Mouse (Mus musculus) urinary bladder, postnatal 14 days (tissue): Measurements from ENCODE around the gene Fam83f.
A peak's percentile ranks its signal among the peaks of the same experiment; 100 is the strongest.
"Not testable (repeated sequence)": the region's sequence is repeated elsewhere in the genome, so short reads cannot be mapped to it uniquely, and the experiment has no call there.

ENCODE experiments used
- DNase-seq: peaks from one replicate; pipeline ENCODE4 v3.0.0; 2021; ENCODE audit warnings: low spot score

Fam83f gene

DNA sequence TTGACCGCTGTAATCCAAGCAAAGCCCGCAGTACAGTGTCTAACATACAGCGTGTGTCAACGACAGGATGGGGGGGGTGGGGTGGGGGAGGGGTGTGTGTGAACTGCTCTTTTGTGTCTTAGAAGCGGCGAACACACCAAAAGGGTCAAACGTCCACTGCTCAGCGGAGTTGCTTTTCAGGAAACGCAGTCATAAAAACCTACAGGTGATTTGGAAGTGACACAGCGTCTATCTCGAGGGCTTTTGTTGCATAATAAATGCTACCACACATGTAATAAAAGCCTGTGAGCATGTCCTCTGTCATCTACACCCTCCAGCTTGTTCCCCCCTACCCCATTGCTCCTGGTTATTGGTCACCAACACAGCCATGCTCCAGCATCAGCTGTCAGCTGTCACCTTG is 34.9 kb downstream of the Fam83f start:
- DNase-seq = no peak

DNA sequence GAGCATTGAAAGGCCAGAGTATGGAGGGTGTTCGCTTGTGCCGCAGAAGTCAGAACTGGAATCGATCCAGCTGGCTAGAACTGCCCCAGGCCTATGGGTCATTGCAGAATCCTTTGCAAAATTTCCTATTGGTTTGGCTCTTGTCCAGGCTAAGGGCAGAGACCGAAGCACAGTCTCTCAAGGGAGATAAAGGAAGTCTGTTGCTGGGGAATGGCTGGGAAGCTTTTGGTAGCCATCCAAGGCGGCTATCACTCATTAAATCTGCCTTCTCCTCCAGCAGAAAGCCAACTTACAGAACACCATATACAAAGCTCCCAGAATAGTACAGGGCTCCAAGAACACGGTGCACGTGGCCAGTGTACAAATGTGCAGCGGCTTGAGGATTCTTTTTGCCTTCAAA is 35.4 kb downstream of the Fam83f start:
- DNase-seq = peak; percentile 65

DNA sequence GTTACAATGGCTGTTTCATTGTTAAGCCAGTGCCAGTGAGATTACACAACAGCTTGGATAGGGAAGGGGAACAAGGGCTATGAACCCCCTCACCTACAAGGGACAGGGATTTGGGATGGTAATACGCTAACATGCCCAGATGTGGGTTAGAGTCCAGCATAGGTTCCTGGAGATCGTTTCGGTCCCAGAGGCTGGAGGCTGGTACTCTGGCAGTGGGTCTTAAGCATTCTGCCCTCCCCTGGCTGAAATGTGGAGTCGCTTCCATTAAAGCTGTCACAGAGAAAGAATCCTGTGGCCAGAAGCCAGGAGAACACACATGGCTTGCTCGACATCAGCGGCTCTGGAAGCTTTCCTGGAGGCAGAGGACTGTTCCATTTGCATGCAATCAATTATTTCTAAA is 37.9 kb downstream of the Fam83f start:
- peak; percentile 43 for DNase-seq

DNA sequence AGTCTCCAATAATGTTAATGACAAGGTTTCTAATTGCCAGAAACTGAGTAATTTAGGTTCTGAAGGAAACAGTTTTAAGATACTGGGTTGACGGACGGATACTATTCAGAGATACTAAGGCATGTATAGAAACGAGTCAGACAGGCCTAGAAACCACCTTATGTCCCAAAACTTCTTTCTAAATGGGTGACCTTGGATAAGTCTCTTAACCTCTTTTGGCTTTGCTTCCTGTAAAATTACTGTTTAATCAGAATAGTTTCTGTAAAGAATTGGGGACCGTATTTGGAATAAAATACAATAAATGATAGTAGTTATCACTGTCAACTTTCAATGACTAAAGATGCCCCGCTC is 38.6 kb downstream of the Fam83f start:
- no peak for DNase-seq

DNA sequence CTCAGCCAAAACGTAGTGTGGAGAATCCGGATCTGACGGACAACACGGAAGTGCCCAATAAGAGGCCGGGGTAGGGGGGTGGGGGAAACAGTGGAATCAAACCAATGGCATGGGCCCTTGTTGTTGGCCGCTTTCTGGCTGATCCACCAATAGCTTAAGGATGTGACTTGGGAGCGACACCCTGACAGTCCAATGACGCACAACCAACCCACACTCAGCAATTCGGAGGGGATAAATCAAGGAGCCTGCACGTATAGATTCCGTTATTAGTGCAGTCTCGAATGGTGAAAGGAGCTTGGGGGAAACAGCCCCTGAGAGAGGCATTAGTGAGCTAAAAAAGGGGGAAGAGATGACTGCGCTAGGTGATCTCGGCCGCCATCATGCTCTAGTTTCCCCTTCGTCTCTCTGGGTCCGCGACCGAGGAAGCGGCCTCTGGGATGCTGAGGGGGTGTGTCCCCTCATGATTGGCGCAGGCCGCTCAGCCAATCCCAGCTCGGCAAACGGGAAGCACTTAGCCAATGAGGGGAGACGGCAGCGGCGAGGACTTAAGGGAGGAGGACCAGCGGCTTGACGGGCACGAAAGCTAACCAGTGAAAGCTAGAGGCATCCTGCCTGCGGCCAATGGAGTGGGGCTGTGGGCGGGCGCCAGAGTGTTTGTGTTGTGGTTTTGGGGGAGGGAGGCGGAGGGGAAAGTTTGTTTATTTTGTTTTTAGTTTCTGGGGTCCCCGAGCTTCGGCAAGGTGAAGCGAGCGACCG is 39.1 kb downstream of the Fam83f start, which contains the start of gene Tnrc6b:
Tnrc6b (plus strand) TSS at position 706 of the 756 bp plus-strand sequence.
- peak; percentile 99 for DNase-seq

DNA sequence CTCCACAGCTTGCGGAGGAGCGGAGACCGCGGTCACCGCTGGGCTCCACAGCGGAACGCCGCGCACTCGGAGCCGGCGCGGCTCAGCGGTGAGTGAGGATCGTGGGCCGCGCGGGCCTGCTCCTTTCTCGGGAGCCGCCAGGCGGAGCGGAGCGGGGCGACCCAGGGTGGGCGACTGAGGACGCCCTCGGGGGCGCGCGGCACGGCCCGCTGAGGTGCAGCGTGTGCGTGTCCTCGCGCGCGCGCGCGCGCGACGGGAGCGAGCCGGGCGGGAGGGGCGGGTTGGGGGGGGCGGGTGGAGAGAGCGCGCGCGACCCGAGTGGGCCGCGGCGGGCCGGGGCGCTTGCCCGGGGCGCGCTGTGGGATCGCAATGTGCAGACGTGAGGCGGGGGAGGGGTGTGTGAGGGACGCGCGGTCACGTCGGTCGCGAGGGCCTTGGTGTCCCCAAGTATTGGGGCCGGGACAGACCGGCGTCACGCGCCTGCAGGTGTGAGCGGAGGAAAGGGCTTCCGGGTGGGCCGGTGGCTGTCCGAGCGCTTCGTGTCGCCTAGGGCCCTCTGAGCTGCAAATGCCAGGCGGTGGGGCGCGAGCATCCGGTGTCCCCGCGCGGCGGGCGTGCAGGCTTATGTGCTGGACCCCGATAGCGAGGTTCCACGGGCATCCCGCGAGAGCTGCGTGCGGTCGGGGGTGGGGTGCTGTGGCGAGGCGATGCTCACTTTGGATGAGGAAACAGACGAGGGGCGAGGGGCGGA is 39.9 kb downstream of the Fam83f start:
- DNase-seq = peak; percentile 50

DNA sequence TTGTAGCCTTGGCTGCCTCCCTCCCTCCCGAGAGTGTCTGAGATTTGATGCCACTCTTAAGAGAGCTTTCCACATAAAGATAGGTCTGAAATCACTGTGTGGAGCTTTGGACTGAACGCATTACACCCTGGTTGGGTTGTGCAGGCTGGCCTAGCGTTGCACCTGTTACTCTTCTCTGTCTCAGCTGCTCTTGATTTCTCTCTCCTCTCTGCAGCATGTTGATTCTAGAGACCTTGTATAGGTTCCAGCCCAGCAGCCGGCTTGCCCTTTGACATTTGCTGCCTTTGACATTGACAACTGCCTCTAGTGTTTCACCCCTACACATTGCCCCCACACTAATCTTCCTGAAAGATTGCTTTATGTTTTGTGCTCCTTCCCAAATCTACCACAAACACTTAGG is 42.7 kb downstream of the Fam83f start:
- no peak for DNase-seq

DNA sequence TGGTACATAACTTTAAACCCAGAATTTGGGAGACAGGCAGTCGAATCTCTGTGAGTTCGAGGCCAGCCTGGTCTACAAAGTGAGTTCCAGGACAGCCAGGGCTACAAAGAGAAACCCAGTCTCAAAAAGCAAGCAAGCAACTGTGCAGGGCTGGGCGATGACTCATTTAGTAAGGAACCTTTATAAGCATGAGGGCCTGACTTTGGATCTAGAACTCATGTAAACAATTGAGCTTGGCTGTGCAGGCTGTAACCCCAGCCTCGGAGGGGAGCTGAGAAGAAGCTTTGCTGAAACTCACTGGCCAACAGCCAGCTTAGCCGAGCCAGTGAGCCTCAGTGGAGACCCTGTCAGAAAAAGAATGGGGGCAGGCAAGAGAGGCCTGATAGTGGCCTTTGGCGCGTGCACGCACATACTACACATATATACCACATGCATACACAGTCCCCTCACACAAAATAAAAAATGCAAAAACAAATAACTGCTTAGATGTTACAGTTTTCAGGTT is 45.0 kb downstream of the Fam83f start:
- no peak for DNase-seq

DNA sequence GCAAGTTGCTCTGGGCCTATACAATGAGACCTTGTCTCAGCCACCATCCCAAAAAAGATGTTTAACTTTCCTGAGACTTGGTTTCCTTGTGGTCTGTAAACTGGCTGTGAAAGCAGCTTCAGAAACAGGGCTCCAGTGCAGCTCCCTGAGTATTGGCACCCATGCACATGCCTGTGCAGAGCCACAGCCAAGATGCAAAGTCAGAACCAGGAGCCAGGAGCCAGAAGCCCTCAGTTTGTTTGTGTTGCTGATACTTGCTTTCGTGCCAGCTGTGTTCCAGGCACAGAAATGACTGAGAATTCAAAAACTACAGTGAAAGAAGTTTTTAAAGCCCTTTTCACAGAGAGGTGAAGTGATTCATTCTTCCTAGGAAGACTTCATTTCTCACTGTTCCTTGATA is 45.8 kb downstream of the Fam83f start:
- DNase-seq = no peak

DNA sequence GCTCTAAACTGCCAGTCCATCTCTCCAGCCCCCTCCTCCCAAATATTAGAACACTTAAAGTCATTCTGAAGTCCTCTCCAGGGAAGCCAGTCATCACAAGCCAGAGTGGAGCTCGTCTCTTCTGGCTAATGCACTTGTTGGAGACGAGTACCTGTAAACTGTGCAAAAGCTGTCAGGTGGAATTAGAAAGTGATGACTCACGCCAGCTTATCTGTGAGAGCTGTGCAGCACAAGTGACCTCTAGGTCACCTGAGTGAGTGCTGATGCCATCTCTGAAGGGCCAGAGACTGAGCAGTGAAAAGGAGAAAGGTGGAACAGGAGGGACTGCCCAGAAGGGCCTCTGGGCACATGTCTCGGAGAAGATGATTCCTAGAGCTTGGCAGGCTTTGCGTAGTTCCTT is 48.6 kb downstream of the Fam83f start:
- DNase-seq = no peak

DNA sequence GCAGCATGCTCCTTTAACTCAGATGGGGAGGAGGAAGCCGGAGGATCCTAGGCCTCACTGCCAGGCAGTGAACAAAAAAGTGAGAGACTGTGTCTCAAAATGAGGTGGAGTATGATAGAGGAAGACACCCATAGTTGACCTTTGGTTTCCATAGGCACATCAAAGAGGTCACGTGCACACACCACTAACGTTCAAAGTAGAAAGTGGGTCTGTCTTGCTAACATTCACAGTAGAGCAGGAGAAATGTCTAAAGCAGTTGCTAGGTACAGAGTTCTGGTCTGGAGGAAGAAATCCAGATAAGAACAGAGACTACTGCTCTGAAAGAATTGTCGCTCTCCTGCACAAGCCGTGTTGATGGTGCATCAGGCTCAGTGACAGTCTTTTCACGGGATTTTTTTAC is 50.2 kb downstream of the Fam83f start:
- no peak for DNase-seq

DNA sequence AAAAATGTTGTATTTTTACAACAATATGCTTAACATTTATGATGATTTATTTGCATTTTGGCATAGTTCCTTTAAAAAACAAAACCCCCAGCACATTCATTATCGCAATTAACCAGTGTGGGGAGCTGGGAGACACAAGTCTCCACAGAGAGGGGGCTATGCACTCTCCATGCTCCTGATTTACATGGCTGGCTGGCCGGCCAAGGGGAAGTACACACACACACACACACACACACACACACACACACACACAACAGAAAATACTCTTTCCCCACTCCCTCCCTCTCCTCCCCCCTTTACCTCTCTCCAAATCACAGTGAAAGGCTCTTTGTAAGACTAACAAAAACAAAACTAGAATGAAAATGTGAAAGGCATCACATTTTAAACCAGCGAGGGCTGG is 50.7 kb downstream of the Fam83f start:
- no peak for DNase-seq

DNA sequence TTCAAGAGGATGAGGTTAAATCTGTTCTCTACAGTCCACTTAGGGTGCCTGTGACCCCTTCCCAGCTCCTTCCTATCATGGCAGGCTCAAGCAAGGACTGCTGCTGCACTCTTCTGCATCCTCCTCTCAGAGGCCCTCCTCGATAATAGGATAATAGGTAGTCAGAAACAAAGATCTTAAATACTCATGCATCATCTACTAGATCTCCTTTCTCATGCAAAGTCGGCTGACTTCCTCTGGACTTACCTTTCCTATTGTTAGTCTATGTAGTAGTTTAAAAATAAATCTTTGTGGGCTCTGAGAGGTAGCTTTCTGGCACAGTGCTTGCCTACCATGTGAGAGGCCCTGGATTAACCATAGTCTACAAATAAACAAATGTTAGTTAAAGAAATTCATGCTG is 57.8 kb downstream of the Fam83f start:
- DNase-seq = no peak

DNA sequence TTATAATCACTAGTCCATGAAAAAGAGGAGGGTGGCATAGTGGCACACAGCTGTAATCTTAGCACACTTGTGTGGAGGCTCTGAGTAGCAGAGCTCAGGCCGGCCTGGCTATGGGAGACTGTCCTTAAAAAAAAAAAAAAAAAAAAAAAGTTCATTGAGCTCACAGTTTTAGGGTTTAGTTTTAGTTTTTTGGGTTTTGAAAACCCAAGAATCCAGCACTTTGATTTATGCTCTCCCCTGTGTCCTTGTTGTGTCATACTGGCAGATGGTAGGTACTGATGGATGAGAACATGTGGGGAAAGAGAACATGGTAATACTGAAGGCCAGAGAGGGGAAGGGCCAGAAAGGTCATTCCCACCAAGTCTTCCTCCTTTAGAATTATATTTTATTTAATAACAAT is 59.4 kb downstream of the Fam83f start:
- no peak for DNase-seq

DNA sequence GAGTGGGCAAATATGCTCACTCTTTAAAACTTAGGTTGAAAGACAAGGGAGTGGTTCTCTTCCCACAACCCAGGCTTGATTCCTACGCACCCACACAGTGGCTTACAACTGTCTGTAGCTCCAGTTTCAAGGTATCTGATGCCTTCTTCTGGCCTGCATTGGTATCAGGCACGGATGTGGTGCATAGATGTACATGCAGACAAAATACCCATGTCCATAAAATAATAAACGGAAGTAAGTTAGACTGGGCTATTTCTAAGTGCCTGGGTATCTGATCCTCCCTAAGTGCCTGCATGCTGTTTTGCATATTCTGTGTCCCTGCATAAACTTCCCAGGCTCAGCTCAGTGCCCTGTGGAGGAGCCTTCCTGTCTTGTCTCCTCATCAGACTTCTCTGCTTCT is 59.9 kb downstream of the Fam83f start:
- DNase-seq = no peak

DNA sequence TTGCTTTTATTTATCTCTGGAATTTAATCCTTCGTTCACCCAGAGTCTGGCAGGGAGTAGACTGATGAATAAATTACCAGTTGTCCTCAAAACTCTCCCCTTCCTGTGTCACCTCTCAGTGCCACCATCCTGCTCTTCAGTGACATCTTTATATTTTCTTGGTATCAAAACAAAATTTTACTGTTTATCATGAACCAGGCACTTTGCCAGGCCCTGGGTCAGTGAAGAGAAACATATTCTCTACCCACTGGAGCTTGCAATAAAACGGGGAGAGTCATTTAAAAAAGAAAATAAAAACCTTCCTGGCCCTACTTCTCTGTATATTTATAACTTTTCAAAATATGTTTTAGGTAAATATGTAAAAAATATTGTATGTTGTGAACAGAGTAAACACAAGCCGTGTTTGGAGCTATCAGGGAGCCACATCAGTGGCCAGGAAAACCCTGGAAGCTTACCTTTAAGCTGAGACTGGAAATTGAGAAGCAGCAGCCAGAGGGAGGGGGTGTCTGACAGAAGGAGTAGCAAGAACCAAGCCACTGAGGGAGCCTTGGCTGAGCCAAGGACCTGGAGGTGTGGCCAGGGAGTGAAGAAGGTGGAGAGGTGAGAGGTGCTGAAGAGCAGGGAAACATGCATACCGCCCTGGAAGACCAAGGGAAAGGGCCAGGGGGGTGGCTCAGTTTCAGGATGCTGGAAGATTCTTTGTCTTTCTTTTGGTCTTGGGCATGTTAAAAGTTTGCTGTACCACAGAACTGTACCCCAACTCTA is 60.8 kb downstream of the Fam83f start:
- DNase-seq = no peak

DNA sequence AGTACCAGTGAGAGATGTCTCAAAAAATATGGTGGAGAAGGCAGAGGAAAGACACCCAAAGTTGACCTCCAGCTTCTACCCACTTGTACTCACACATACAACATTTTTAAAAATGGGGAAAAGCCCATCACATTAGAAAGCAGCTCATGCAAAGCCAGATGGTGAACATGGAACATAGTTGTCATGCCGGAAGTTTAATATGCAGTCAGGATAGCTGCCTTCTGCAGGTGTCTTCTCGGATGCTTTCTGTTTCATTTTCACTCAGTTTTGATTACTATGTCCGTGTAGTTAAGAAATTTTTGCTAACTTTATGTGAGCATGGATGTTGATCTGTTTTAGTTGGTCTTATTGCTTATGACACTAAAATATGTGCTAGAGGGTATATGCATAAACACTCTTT is 63.7 kb downstream of the Fam83f start:
- no peak for DNase-seq

DNA sequence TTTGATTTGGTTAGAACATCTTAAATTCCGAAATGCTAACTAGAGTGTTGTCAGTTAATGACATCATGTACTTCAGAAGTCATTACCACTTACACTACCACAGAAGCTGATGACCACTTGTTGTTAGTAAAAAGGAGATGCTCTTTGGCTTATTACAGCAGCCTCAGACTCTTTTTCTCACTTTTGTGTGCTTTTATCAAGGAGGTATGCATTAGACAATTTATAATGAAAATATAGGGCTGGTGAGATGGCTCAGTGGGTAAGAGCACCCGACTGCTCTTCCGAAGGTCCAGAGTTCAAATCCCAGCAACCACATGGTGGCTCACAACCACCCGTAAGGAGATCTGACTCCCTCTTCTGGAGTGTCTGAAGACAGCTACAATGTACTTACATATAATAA is 64.1 kb downstream of the Fam83f start:
- DNase-seq = not testable (repeated sequence)

DNA sequence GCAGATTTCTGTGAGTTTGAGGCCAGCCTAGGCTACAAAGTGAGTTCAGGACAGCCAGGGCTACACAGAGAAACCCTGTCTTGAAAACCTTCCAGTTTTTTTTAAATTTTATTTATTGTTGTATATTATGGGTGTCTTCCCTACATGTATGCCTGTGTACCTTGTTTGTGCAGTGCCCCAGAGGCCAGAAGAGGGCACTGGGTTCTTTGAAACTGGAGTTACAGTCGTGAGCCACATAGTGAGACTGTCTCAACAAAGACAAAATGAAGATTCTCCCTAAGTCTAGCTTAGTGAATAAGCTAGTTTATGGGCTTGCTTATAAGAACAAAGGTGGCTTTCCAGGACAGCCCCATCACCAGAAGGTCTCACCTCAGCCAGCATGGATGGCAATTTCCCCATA is 64.9 kb downstream of the Fam83f start:
- DNase-seq = no peak

DNA sequence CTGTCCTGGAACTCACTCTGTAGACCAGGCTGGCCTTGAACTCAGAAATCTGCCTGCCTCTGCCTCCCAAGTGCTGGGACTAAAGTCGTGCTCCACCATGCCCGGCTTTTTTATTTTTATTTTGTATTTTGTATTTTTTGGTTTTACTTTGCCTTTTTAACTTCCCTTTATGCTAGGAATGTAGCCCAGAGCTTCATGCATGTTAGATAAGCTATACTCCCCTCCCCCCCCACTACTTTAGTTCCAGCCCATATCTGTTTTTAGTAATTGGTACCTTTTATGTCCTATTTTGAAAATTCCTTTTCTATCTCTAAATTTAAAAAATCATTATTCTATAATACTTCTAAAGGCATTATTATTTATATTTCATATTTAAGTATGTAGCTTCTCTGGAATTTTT is 66.6 kb downstream of the Fam83f start:
- DNase-seq = no peak

DNA sequence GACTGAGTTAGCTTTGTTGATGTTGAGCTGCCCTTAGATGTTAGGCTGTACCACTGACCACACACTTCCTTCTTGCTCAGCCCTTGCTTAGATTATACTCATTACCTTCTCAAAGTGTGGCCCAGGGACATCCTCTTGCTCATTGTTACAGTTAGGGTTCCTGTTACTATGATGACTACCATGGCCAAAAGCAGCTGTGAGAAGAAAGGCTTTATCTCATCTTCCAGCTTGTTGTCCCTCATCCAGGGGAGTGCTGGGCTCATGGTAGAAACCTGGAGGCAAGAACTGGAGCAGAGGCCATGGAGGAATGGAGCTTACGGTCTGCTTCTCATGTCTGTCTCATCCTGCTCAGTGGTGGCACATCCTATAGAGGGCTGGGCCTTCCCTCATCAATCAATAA is 68.3 kb downstream of the Fam83f start:
- no peak for DNase-seq

DNA sequence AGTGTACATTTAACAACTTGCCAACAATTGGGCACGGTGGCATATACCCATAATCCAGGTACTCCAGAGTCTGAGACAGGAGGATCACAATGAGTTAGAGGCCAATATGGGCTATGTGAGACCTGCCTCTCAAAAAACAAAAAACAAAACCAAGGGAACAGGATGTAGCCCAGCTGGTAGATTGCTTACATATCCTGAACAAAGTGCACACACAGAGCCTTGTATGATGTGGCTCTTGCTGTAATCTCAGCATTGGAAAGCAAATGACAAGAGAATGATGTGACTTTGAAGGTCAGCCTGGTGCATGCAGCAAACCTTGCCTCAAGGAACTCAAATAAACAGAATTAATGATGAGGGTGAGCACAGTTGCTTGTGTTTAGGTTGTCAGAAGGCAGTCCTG is 70.2 kb downstream of the Fam83f start:
- no peak for DNase-seq

DNA sequence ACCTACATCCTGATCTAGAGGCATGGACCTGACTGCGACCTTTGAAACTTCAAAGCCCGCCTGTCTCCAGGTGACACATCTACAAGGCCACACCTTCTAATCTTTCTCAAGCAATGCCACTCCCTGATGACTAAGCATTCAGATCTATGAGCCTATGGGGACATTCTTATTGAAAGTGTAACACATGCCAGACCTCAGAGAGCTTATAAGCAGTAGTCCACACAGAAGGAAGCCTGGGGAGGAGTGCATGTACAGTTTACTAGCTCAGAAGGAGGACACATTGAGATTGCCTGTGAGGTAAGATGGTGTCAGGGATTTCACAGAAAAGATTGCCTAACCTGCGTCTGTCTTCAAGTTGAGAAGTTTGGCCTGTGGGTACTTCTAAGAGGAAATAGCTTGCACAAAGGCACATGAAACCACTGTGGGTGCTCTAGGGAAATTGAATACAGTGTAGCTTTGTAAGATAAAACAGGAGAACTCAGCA is 71.4 kb downstream of the Fam83f start:
- no peak for DNase-seq
